Mouse (Mus musculus) layer of hippocampus, adult 18-20 months (tissue): ENCODE results near the gene Dgcr8. TPM values are rescaled to one million over a fixed set of nuclear protein-coding genes. Genes with fewer than 3 reads are reported as not detected.
A peak's percentile ranks its signal among the peaks of the same experiment; 100 is the strongest.

Experiments used
- DNase-seq, 2 experiments: peaks; one replicate each; pipeline ENCODE4 v3.0.0; 2022; ENCODE audit warnings: low spot score in 2 of 2
- microRNA-seq, 2 experiments: library from miRNA; unstranded; fragments of <30 nt; microRNA quantifications; one replicate each; pipeline ENCODE4 v1.2.0; 2021
- total RNA-seq, 2 experiments: library from RNA; stranded (reverse); gene quantifications; 2 replicates each; pipeline ENCODE4 v1.2.3; 2021

The Dgcr8 gene
- total RNA-seq, 2 experiments from 2014 or later: 35.7 to 43.0 TPM

GRCm38 (mm10) chr16:18221543-18221898 lies 67.5 kb downstream of the Dgcr8 start:
- no peak for DNase-seq

GRCm38 (mm10) chr16:18220856-18221542 lies 68.0 kb downstream of the Dgcr8 start:
- DNase-seq: no peak

GRCm38 (mm10) chr16:18220001-18220400 lies 69.0 kb downstream of the Dgcr8 start:
- DNase-seq: no peak

- DNase-seq: no peak
Observed at GRCm38 (mm10) chr16:18218580-18218996, 70.5 kb downstream of the Dgcr8 start.

GRCm38 (mm10) chr16:18217579-18217978 lies 71.5 kb downstream of the Dgcr8 start, which contains the start of gene Ccdc188:
Ccdc188 (plus strand) TSS chr16:18217879.
- DNase-seq: no peak

- no peak for DNase-seq
Observed at GRCm38 (mm10) chr16:18214858-18215257, 74.2 kb downstream of the Dgcr8 start.

- peak; percentile 69 to 71 for DNase-seq
Observed at GRCm38 (mm10) chr16:18213689-18214088, 75.4 kb downstream of the Dgcr8 start.

- DNase-seq: peak; percentile 85 to 97
Observed at GRCm38 (mm10) chr16:18211417-18212171, 77.5 kb downstream of the Dgcr8 start.

GRCm38 (mm10) chr16:18210701-18211416 lies 78.2 kb downstream of the Dgcr8 start:
- DNase-seq: peak in 1 of 2 experiments; percentile 89

Small RNA genes lying within 50 kb of the gene (microRNA-seq; reads per million reads assigned to microRNA genes)
- gene Gm24572 (0 reads per million in 2 experiments), gene Mir1306 (190 to 204 reads per million in 2 experiments), gene Mir185 (1,651 to 1,898 reads per million in 2 experiments)

Other genes starting within 250 kb of the Dgcr8 start
- 10 to 100 TPM; 71.2 to 76.7 TPM for gene Dgcr6, start 236.4 kb downstream of the Dgcr8 start, total RNA-seq
- gene Prodh, start 199.0 kb downstream of the Dgcr8 start, total RNA-seq: 10 to 100 TPM; 41.1 to 45.8 TPM
- 100 to 1,000 TPM; 108 to 117 TPM for gene Rtn4r, start 161.6 kb downstream of the Dgcr8 start, total RNA-seq
- gene Ccdc188, start 71.4 kb downstream of the Dgcr8 start, total RNA-seq: not detected
- gene Zdhhc8, start 54.1 kb downstream of the Dgcr8 start, total RNA-seq: 10 to 100 TPM; 69.4 to 75.9 TPM
- 10 to 100 TPM; 50.7 to 53.0 TPM for gene Trmt2a, start 40.6 kb downstream of the Dgcr8 start, total RNA-seq
- 10 to 100 TPM; 88.9 to 95.6 TPM for gene Ranbp1, start 40.5 kb downstream of the Dgcr8 start, total RNA-seq
- gene Gm49776, start 30.9 kb downstream of the Dgcr8 start, total RNA-seq: not detected
- 100 to 1,000 TPM; 102 to 116 TPM for gene Tango2, start 58.9 kb upstream of the Dgcr8 start, total RNA-seq
- gene Arvcf, start 58.9 kb upstream of the Dgcr8 start, total RNA-seq: 10 to 100 TPM; 33.2 to 38.6 TPM
- 10 to 100 TPM; 15.3 to 22.4 TPM for gene Txnrd2, start 137.1 kb upstream of the Dgcr8 start, total RNA-seq
- 10 to 100 TPM; 78.2 to 82.4 TPM for gene Comt, start 137.6 kb upstream of the Dgcr8 start, total RNA-seq
- 1 to 10 TPM; 6.3 to 6.9 TPM for gene Gnb1l, start 209.5 kb upstream of the Dgcr8 start, total RNA-seq
- 1 to 10 TPM; 9.2 to 9.7 TPM for gene Rtl10, start 209.7 kb upstream of the Dgcr8 start, total RNA-seq